Mouse (Mus musculus): Measurements from ENCODE around the gene Robo2.
A peak's percentile ranks its signal among the peaks of the same experiment; 100 is the strongest.

Robo2 gene

DNA sequence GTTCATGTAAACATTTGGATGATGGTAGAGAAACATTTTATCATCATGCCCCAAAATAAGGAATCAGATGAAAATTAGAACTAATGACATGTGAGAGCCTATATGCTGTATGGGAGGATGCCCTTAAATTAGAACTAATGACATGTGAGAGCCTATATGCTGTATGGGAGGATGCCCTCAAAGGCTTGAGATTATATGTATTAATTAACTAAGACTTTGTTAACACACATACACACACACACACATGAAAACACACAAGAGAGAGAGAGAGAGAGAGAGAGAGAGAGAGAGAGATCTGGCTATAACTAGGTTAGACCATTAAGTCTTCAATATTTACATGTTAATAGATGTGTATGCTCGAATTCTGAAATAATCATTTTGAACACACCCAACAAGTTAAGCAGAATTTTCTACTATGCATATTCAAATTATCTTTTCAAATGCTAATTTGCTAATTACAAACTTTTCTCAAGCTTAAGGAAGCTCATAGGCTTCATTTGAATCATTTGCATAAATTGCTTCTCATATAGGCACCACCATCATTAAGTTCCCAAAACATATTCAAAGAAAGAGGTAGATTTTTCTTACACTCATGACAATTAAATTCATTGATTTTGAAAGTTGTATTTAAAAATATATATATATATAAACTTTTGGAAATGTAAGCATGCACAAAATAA, 211.5 kb downstream of the Robo2 start:
- DNase-seq, result no peak

DNA sequence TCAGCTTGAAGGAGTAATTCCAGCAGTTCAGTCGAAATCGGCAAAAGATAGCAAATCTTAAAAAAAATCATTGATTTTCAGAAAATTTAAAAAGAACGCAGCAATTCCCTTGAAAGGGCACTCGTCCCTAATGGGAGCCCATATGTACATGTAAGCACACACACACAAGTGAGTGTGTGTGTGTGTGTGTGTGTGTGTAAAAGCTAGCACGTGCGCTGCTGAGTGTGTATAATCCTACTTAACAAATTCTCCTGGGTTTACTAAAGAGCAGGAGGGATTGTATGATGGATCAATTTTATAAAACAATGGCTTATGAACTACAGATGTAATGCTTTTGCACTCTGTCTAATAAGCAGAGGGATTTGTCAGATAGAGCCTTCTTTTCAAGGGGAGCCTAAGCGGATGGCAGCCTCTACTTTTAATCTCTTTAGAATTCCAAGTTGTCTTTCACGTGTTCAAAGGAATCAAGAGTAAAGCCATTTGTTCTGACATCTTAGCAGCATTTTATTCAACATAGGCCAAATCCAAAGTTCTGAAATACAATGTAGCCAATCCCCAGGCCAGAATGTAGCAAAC, 218.6 kb downstream of the Robo2 start:
- DNase-seq, result no peak

DNA sequence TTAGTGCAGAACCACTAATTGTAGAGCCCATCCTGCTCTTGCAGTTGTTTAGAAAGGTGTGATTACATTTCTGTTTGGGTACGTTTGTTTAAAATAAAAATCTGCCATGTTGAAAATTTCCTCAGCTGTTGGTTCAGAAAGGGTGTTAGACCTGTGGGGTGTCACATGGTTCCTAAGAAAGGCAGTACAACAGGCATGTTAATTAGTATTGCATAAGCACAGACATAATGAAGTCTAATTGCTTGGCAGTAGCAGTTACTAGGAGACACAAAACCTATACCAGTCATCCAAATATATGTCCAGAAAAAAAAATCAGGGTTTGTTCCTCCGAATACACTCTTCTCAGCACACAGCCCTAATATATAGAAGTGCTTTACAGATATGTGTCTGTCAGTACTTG, 220.0 kb downstream of the Robo2 start:
- no peak for DNase-seq

DNA sequence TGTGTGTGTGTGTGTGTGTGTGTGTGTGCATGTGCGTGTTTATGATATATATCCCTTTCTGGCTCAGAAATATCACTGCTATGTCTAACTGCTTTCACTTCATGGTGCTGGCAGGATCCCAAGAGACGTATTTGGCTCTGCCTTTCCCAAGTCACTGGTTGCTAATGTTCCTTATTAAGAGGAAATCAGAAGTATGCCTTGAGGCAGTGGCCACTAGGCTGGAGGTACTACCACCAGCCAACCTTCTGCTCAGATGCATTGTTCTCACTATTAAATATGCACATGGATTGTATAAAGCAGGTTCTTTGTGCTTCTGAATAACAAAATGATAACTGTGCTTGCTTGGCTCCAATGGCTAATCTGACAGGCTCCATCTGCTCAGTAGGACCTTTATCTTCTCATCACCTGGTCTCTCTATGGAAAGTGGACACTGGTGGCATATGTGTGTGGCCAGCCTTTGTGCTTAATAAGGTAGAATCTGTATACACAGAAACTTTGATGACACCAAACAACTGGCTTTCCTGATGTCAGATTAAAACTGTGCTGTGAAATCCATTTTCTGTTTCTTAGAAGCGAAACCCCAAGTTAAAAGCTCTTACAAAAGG, 229.0 kb downstream of the Robo2 start:
- DNase-seq, result no peak

DNA sequence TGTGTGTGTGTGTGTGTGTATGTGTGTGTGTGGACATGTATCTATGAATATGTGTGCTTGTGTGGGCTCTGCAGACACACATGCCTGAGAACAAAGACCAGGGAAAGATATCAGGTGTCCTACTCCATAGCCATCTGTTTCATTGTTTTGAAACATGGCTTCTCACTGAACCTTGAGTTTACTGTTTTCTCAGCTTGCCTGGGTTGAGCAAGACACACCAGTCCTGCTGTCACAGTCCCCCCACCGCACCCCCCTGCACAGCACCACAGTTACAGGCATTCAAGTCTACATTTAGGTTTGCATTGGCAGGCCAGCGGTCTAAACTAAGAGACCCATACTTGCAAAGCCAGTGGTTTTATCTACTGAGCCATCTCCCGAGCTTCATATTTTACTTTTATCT, 239.0 kb downstream of the Robo2 start:
- DNase-seq, result no peak

DNA sequence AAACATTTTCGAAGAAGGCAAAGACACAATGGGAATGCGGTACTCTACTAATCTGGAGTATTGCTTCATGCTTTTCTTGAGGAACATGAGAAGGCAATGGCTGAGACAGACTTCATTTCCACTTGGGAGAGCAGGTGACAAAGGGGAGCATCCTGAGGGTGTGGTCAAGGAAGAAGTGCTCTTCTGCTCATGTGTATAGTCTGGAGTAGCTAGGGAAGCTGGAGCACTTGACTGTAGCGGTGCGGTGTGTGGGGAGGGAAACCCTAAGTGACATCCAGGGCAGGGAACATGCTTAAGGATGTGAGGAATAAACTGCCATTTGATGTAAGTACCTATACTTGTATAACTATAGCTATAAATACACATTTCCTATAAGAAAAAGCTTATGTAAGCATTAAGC, 242.0 kb downstream of the Robo2 start:
- DNase-seq, result no peak

DNA sequence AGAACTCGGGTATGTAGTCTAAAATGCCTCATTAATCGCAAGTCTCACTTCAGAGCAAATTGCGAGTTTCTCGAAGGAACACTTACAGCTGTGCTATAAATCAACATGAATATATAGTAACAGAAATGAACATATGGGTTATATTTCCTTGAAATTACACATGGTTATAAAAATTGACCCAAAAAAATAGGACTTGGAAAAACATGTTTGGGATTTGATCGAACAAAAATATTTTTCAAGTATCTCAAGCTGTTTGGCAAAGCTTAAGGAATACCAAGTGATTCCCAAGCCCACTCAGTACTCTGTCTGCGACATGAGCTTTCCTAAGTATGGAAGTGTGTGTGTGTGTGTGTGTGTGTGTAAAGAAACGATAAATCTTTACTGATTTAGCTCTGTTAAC, 242.5 kb downstream of the Robo2 start:
- no peak for DNase-seq

DNA sequence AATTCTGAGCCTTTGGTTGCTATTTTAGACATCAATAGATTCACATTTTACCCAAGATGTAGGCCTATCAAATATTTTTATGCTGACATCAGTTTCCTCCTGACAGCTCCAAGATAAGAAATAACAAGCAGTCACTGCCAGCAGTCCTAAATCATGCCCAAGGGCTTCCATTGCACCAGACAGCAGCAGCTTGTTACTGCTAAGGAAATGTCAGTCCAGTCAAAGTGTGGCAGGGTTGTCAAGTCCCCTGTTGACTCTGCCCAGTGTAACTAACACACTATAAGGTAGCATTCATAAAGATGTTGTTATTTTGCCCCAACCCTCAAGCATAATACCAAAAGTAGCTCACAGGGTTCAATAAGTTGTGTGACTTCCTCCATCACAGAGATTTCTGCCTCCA, 243.8 kb downstream of the Robo2 start:
- no peak for DNase-seq

DNA sequence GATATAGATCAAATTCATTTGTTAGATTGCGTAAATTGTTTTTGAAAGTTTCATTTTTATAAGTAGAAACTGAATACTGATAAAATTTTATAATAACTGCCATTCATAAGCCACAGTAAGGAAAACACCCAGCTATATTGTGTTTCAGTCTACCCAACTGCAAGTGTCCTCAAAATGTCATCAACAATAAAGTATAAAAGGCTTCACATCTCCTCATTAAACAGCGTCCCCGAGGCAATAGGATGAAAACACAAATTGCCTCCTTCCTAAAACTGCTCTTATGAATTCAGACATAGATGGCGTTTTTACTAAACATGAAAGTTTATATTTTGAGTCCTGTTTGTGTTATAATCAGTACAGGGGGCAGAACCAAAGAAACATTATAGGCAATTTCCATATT, 249.6 kb downstream of the Robo2 start:
- no peak for DNase-seq

DNA sequence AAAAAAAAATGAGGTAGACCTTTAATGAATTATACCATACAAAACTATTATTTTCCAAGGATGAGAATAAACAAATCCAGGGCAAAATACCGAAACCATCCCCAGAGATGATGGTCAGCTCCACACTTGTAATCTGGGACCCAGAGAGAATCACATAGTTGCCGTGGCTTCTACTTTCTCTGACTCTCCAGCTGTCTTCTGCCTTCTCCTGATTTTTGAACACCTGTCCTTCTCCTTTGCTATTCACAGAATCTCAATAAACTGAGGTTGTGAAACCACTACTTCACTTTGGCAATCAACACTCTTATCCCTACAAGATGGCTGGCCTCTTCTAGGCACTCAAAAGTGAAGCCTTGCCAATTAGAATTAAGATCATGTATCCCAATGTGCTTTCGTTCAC, 252.4 kb downstream of the Robo2 start:
- DNase-seq, result no peak

DNA sequence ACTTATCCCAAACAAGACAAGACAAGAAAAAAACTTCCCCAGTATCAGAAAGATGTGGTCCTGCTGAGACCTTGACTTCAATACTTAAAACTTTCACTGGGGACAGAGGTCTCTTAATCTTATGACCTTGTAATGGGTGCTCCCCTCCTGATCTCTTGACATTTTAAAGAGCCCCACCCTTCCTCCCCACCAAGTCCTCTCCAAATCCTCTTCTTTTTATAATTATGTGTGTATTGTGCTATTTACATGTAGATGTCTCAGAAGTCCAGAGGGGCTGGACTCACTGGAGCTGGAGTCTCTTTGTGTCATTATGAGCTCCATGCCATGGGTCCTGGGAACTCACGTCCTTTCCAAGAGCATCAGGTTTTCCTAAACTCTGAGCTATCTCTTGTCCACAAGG, 275.4 kb downstream of the Robo2 start:
- DNase-seq, result no peak

DNA sequence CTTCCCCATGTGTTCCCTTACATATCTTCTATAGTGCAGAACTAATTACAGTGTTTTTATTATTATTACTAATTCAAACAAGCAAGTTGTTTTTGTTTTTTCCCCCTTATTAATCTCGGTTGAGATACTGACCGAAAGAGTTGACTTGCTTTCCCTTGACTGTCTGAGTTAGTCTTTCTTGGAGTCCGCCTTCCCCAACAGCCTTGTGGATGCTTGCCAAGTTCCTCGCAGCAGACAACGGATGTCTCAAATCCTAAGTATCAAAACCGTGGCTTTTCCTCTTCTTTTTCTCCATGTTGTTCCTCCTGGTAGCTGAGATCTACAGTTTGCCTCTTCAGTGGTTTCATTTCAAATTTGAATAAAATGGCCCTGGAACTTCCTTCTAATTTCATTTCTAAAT, 278.8 kb downstream of the Robo2 start:
- no peak for DNase-seq

DNA sequence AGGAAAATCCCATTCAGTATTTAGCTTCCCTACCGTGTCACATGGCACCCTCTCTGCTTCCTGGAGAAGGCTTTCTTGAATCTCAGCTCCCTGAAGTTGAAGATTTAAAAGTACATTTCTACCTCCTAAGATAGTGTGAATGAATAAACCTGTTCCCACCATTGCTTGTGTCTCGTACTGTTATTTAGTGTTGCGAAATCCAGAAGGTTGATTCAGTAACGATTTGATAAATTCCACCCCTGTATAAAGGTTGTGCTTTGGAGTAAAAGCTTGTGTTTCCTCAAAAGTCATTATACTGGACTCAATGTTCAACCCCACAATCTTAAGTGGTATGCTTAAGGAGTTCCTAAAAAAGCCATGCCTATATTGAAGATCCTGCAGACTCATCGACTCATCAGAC, 280.3 kb downstream of the Robo2 start:
- no peak for DNase-seq

DNA sequence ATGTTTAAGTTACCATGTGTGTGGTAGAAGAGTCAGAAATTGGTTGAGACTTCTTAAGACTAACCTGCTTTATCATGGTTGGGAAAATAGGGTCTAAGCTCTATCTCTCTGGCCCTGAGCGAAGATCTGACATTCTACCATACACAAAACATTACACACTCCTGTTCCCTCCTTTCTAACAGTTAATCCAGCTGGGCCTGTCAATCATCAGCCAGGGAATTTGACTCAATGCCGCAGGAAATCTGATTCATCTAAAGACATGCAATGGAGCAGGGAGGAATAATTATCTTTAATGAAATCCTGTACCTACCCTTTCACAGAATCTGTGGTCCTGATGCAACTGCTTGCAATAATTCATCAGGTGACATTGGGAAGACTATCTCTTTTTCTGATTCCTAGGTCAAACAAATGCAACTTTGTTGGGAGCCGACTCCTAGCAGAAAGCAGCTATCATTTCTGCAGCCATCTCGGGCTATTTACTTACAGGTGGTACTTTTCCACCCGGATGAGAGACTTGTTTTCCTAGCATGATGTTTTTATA, 283.1 kb downstream of the Robo2 start:
- DNase-seq, result no peak

DNA sequence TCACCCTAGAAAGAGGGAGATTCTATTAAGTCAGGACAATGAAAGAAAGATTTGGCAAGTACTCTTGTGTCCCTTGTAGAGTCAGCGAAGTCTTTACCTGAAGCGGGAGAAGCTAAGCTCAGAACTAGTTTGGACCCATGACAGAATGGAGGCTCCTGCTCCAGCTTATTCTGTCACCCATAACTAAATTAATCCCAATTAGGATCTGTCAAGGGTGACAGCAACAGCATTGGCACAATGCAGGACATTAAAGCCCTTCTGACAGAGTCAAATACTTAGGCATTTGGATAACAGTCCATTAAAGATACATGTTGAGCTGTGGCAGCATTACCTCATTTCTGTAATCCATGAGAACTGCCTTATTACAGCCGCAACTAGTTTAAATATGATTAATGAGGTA, 298.5 kb downstream of the Robo2 start:
- DNase-seq, result no peak

DNA sequence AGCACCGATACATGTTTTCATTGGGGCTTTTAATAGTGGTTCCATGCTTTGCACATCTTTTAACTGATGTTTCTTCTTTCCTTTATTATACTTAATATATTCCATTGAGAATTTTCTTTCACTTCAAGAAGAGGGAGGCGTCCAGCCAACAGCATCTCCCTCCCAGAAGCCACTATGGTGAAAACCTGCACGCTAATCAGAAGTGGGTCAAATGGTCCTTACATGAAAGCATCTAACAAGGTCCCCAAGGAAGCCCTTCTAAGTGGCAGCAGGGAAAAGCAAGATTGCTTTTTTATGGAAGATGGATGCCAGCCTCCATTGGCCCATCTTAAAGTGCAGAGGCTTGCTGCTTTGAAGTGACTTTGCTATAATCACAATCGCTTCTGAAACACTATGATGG, 300.5 kb downstream of the Robo2 start:
- DNase-seq, result no peak

DNA sequence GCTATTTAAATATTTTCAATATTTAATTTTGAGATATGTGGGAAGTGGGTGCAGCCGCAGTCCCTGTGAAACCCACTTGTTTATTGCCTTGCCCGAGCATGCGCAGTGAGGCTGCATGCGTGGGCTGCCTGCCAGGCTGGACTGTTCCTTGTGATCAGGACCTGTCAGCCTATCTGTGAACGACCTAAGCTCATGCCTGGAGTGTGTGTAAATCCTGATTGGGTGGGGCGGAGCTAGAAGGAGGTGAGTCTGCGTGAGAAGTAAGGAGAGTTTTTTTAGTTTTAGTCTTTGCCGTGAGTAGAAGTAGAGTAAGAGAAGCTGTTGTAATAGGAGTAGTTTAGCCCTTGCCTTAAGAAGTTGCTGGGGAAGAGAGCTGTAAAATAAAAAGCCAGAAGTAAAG, 307.2 kb downstream of the Robo2 start:
- DNase-seq, result peak; percentile 87

DNA sequence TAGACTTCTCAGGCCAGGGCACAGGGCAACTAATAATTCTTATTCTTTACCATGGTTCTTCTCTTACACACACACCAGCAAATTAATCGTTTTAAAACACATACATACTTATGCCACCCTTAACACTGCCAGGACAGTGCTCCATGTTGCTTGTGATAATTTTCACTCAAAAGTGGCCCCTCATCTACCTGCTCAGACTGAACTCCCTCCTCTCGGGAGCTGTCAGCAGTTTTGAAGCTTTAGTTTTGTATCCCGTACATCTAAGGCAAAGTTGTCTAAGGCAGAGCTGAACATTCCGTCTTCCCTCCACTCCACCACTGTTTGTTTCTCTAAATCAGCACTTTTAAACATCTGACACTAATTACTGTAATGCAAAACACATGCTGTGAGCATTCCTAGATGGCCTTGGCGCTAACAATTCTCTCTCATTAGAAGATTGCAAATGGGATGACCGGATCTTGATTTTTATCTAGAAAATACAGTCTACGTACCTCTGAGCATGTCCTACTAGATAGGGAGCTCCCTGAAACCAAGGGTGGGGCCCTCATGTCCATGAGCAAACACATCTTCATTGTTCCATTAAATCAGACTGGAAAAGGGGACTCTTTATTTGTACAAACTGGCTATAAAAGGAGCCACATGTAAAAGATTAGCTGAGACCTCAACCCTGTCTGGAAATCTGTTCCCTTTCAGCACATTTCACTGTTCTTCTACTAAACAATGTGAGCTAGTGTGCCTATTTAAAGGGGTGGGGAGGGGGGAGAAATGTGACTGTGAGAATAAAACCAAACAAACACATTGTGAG, 318.4 kb downstream of the Robo2 start:
- no peak for DNase-seq

DNA sequence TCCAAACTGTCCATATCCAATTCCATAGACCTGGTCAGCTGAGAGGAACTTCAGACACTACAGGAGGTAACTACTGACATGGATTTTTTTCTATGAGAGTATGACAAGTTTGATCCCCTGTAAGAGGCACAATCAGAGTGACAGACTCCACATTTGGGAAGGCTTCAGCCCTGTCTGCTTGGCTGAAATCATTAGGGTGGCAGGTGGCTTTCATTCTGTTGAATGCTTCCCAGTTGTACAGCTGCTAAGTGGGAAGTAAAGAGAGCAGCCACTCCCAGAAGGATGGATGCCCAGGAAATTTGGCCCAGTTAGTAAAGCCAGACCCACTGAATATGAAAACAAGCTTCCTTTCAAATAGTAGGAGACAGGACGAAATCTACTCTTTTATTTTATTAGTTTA, 321.7 kb downstream of the Robo2 start:
- peak; percentile 80 for DNase-seq

DNA sequence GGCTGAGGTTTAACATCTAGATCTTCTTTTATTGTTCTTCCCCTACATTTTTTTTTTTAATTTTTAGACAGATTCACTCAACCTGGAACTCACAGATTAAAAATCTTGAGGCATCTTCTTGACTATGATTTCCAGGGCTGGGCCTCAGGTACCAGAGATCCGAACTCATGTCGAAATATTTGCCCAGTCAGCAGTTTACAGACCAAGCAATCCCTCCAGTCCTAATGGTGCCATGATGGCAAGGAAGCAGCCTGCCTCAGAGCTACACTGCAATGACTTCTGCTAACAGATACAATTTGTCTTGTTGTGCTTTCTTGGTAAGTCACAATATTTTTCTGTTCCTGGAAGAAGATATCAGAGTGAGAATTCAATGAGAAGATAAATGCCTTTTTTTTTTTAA, 327.4 kb downstream of the Robo2 start:
- DNase-seq, result no peak

DNA sequence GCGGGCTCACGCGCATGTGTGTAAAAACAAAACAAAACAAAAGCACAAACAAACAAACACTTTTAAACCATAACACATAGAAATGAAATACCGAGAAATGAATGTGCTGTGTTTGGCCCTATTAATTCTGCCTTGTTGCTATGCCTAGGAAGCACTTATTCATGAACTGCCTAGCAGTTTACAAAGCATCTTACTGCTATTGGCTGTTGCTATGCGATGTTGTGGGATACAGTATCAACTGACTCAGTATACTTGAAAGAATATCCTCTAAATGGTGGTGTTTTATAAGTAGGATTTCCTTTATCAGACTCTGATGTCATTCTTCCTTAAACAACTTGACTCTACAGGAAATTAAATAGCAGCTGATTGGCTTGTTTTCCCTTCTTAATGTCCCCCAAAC, 339.0 kb downstream of the Robo2 start:
- no peak for DNase-seq

DNA sequence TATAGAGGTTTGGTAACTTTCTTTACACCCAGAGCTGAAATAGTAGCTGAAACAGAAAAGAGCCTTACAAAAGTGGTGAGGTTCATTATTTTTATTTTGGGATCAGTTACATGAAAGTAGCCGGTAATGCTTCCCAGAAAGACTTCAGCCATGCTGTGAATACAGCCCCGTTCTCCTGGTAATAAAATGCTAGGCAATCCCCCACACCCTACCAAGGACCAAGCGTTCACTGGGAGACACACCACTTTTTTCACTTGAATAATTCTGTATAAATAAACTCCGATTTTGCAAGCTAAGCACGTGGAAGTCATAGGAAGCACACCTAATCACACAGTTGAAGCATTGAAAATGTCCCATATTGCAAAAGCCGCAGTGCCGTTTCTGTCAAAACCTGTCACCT, 341.0 kb downstream of the Robo2 start:
- DNase-seq, result no peak

DNA sequence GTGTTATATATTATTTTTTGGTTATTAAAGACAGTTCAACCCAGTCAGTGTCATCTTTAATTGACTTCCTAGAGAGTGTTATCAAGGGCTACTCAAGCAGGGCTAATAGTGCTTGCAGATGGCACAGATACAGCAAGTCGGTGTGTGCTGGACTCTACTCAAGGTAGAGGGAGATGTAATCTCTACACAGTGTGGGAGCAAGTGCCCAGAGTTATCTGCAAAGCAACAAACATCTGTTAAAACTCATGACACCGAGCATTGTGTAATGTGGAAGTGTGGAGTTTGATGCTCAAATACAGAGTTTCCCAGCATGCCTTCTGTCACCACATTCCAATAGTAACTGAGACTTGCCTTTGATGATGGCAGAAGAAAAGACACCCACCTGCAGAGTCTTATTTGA, 345.7 kb downstream of the Robo2 start:
- DNase-seq, result no peak

DNA sequence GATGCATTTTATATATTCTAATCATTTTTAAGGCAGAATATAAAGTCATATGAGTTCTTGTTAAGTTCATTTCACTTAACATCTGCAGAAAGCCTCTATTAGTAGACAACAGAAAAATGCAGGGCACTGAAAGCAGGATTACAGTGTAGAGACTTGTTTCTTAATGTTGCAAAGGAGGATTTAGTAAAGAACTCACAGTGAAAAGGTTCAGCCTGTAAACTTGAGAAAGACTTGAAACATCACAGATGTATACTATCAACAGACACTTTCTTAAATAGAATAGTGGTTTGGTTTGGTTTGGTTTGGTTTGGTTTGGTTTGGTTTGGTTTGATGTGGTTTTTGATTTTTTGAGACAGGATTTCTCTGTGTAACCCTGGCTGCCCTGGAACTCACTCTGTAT, 349.7 kb downstream of the Robo2 start:
- DNase-seq, result no peak
